Mouse (Mus musculus) R1 (cell line): Measurements from ENCODE around the gene Nosip.

Experiments used
- DNase-seq: peaks from one replicate; pipeline ENCODE4 v3.0.0-alpha.2; 2018; ENCODE audit warnings: low read depth, low spot score

Gene Nosip

GRCm38 (mm10) chr7:45112529-45112928 is 50.3 kb downstream of the Nosip start:
- DNase-seq, result no peak

- DNase-seq, result no peak
Observed at GRCm38 (mm10) chr7:45113476-45113875, 51.2 kb downstream of the Nosip start.

GRCm38 (mm10) chr7:45117566-45117965 is 55.3 kb downstream of the Nosip start:
- no peak for DNase-seq

- DNase-seq, result peak; percentile 79
Observed at GRCm38 (mm10) chr7:45118336-45118735, 56.1 kb downstream of the Nosip start.

GRCm38 (mm10) chr7:45119780-45120709 is 57.8 kb downstream of the Nosip start:
- no peak for DNase-seq

GRCm38 (mm10) chr7:45121404-45121803 is 59.2 kb downstream of the Nosip start:
- DNase-seq, result peak; percentile 78

- DNase-seq, result no peak
Observed at GRCm38 (mm10) chr7:45121966-45122365, 59.7 kb downstream of the Nosip start.

- no peak for DNase-seq
Observed at GRCm38 (mm10) chr7:45122561-45123185, 60.4 kb downstream of the Nosip start.

GRCm38 (mm10) chr7:45123186-45123570 is 60.9 kb downstream of the Nosip start:
- peak; percentile 61 for DNase-seq

- DNase-seq, result peak; percentile 99
Observed at GRCm38 (mm10) chr7:45124224-45125143, 62.3 kb downstream of the Nosip start, which contains the start of gene Rps11. Gene Rps11, minus strand, starts transcription at chr7:45124439.

GRCm38 (mm10) chr7:45125144-45125600 is 62.9 kb downstream of the Nosip start:
- DNase-seq, result peak; percentile 86

GRCm38 (mm10) chr7:45125649-45126048 is 63.4 kb downstream of the Nosip start:
- peak; percentile 38 for DNase-seq

GRCm38 (mm10) chr7:45126147-45126843 is 64.1 kb downstream of the Nosip start:
- DNase-seq, result no peak

GRCm38 (mm10) chr7:45126844-45127699 is 64.8 kb downstream of the Nosip start:
- DNase-seq, result peak; percentile 54
